Mouse (Mus musculus): ENCODE measurements at regions not wholly inside any gene's neighbourhood (a gene's known extent, or its start where the extent isn't known, plus 50 kb on each side); places are given as distances from the start of the nearest gene placed in this dataset.

GRCm38 (mm10) chr8:126707300-126707902, 113.6 kb upstream of the Irf2bp2 start:
- DNase-seq = no peak

- no peak for DNase-seq
Measured at GRCm38 (mm10) chr8:126706247-126706646, 112.5 kb upstream of the Irf2bp2 start.

GRCm38 (mm10) chr8:126705391-126705790, 111.6 kb upstream of the Irf2bp2 start:
- DNase-seq = no peak

- no peak for DNase-seq
Measured at GRCm38 (mm10) chr8:126704706-126705105, 110.9 kb upstream of the Irf2bp2 start.

- no peak for DNase-seq
Measured at GRCm38 (mm10) chr8:126703546-126703945, 109.8 kb upstream of the Irf2bp2 start.

GRCm38 (mm10) chr8:126702294-126702693, 108.5 kb upstream of the Irf2bp2 start:
- DNase-seq = no peak

GRCm38 (mm10) chr8:126699389-126699775, 105.6 kb upstream of the Irf2bp2 start:
- no peak for DNase-seq

GRCm38 (mm10) chr8:126698601-126699388, 105.0 kb upstream of the Irf2bp2 start:
- DNase-seq = no peak

GRCm38 (mm10) chr8:126696346-126697010, 102.7 kb upstream of the Irf2bp2 start:
- no peak for DNase-seq

GRCm38 (mm10) chr8:126694370-126694769, 100.6 kb upstream of the Irf2bp2 start:
- peak; percentile 56 for DNase-seq

GRCm38 (mm10) chr8:126693642-126694041, 99.9 kb upstream of the Irf2bp2 start:
- DNase-seq = no peak

GRCm38 (mm10) chr8:126692711-126693110, 98.9 kb upstream of the Irf2bp2 start:
- no peak for DNase-seq

GRCm38 (mm10) chr8:126692263-126692662, 98.5 kb upstream of the Irf2bp2 start:
- peak; percentile 73 for DNase-seq

GRCm38 (mm10) chr8:126688450-126688849, 94.7 kb upstream of the Irf2bp2 start:
- DNase-seq = no peak

GRCm38 (mm10) chr8:126688014-126688413, 94.2 kb upstream of the Irf2bp2 start:
- DNase-seq = no peak

GRCm38 (mm10) chr8:126686827-126687226, 93.0 kb upstream of the Irf2bp2 start:
- no peak for DNase-seq

GRCm38 (mm10) chr8:126685365-126685764, 91.6 kb upstream of the Irf2bp2 start:
- DNase-seq = no peak

- peak; percentile 32 for DNase-seq
Measured at GRCm38 (mm10) chr8:126683950-126684349, 90.2 kb upstream of the Irf2bp2 start.

- no peak for DNase-seq
Measured at GRCm38 (mm10) chr8:126683555-126683947, 89.8 kb upstream of the Irf2bp2 start.

- no peak for DNase-seq
Measured at GRCm38 (mm10) chr8:126682817-126683554, 89.2 kb upstream of the Irf2bp2 start.

- DNase-seq = no peak
Measured at GRCm38 (mm10) chr8:126681948-126682651, 88.3 kb upstream of the Irf2bp2 start.

All from heart, postnatal 4 days (tissue).